Mouse (Mus musculus) stomach, postnatal 0 days (tissue): ENCODE results near the gene Rreb1.

Experiments used
- CTCF ChIP-seq: IDR thresholded peaks from 2 replicates; pipeline ENCODE4 v1.5.1; 2016; ENCODE audit warnings: antibody characterized with exemption, low read depth, mild to moderate bottlenecking, moderate library complexity
- EP300 ChIP-seq: optimal IDR thresholded peaks from 2 replicates; pipeline ENCODE3; 2016; ENCODE audit warnings: antibody characterized with exemption

GRCm38 (mm10) chr13:37875919-37876318 is 97.7 kb downstream of the Rreb1 start:
- TF ChIP-seq EP300: no peak
- TF ChIP-seq CTCF: no peak
